Mouse (Mus musculus) ES-E14 (cell line): Measurements from ENCODE around the gene Hbb-bh1.

Experiments
- HCFC1 ChIP-seq: IDR thresholded peaks from 2 replicates; pipeline ENCODE4 v1.6.1; 2012; ENCODE audit warnings: low read length, inconsistent platforms, borderline replicate concordance; ENCODE audit not compliant: insufficient read depth
- ZNF384 ChIP-seq: IDR thresholded peaks from 2 replicates; pipeline ENCODE4 v1.6.1; 2012; ENCODE audit warnings: low read depth, low read length, inconsistent platforms

DNA sequence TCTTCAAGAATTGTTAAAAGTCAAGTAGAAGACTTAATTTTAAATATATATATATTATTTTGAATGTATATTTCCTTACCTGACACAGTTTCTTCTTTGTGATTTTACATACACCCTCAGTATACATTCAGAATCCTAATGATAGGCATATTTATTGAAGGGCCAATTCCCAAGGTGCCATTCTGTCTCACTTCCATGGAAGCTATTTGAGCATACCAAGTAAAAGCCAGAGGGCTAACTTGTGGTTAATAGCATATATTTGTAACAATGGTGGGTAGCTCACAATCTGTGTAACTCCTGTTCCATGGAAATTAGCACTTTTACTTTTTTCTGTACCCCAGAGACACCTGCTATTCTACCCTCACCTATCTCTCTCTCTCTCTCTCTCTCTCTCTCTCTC, 43.2 kb upstream of the Hbb-bh1 start, which contains the start of gene Olfr66:
- TF ChIP-seq ZNF384, result no peak
- no peak for TF ChIP-seq HCFC1
